Mouse (Mus musculus) layer of hippocampus, postnatal 14 days (tissue): Measurements from ENCODE around the gene Gm595. TPM values are rescaled to one million over a fixed set of nuclear protein-coding genes. Genes with fewer than 3 reads are reported as not detected.

Experiments
- DNase-seq, 2 experiments: peaks; one replicate each; pipeline ENCODE4 v3.0.0; 2021 to 2022; ENCODE audit warnings: low spot score in 2 of 2, mixed read lengths in 1 of 2
- long read RNA-seq, 2 experiments: library from polyadenylated mRNA; stranded (forward); transcript quantifications; one replicate each; pipeline ENCODE4 v2.0.0; 2021
- total RNA-seq, 2 experiments: library from RNA; stranded (reverse); gene quantifications; 2 replicates each; pipeline ENCODE4 v1.2.3; 2021

The Gm595 gene
- total RNA-seq, result not detected
- long read RNA-seq, experiment 1, result 0 reads
- long read RNA-seq, experiment 2, result 0 reads

- no peak for DNase-seq
Observed at GRCm38 (mm10) chrX:48877613-48878012, at the start of gene Gm595. Gm595 (minus strand) TSS chrX:48877713.

GRCm38 (mm10) chrX:48908421-48908820 is 30.9 kb upstream of the Gm595 start:
- peak; percentile 19 to 34 for DNase-seq

- DNase-seq, result no peak
Observed at GRCm38 (mm10) chrX:48903744-48904143, 26.2 kb upstream of the Gm595 start.

GRCm38 (mm10) chrX:48899555-48899954 is 22.0 kb upstream of the Gm595 start:
- peak in 1 of 2 experiments; percentile 12 for DNase-seq

- no peak for DNase-seq
Observed at GRCm38 (mm10) chrX:48896803-48897202, 19.3 kb upstream of the Gm595 start.

- no peak for DNase-seq
Observed at GRCm38 (mm10) chrX:48893946-48894345, 16.4 kb upstream of the Gm595 start.

- no peak for DNase-seq
Observed at GRCm38 (mm10) chrX:48890259-48890658, 12.7 kb upstream of the Gm595 start.

GRCm38 (mm10) chrX:48884615-48885014 is 7.1 kb upstream of the Gm595 start:
- DNase-seq, result no peak

Other genes starting within 250 kb of the Gm595 start
- not detected for gene Gpr119, start 203.2 kb downstream of the Gm595 start, total RNA-seq
- 1 to 10 TPM; 4.1 to 6.4 TPM for gene Rbmx2, start 182.7 kb downstream of the Gm595 start, total RNA-seq